Mouse (Mus musculus): ENCODE measurements around the gene H2al1b.
"Not testable (repeated sequence)": the region's sequence is repeated elsewhere in the genome, so short reads cannot be mapped to it uniquely, and the experiment has no call there.

The H2al1b gene

GRCm38 (mm10) chrX:11314858-11315257 lies 12.6 kb downstream of the H2al1b start, which contains the start of gene H2al1f:
Gene H2al1f, plus strand, starts transcription at chrX:11315158.
- TF ChIP-seq GATA4 (IDR thresholded peaks at IDR 0.05; ENCODE audit: insufficient replicate concordance, low read length) = not testable (repeated sequence)

- not testable (repeated sequence) for TF ChIP-seq GATA4 (IDR thresholded peaks at IDR 0.05; ENCODE audit: insufficient replicate concordance, low read length)
Measured at GRCm38 (mm10) chrX:11317956-11318355, 15.7 kb downstream of the H2al1b start, which contains the start of gene H2al1g. Gene H2al1g, plus strand, starts transcription at chrX:11318256.

- TF ChIP-seq GATA4 (IDR thresholded peaks at IDR 0.05; ENCODE audit: insufficient replicate concordance, low read length) = not testable (repeated sequence)
Measured at GRCm38 (mm10) chrX:11321192-11321591, 19.0 kb downstream of the H2al1b start, which contains the start of gene H2al1h. Gene H2al1h, plus strand, starts transcription at chrX:11321492.

GRCm38 (mm10) chrX:11324359-11324758 lies 22.1 kb downstream of the H2al1b start, which contains the start of gene H2al1i:
Gene H2al1i, plus strand, starts transcription at chrX:11324659.
- TF ChIP-seq GATA4 (IDR thresholded peaks at IDR 0.05; ENCODE audit: insufficient replicate concordance, low read length) = not testable (repeated sequence)

- not testable (repeated sequence) for TF ChIP-seq GATA4 (IDR thresholded peaks at IDR 0.05; ENCODE audit: insufficient replicate concordance, low read length)
Measured at GRCm38 (mm10) chrX:11327522-11327921, 25.3 kb downstream of the H2al1b start, which contains the start of gene H2al1j. Gene H2al1j, plus strand, starts transcription at chrX:11327822.

- TF ChIP-seq GATA4 (IDR thresholded peaks at IDR 0.05; ENCODE audit: insufficient replicate concordance, low read length) = no peak
Measured at GRCm38 (mm10) chrX:11345762-11346161, 43.5 kb downstream of the H2al1b start.

- TF ChIP-seq GATA4 (IDR thresholded peaks at IDR 0.05; ENCODE audit: insufficient replicate concordance, low read length) = no peak
Measured at GRCm38 (mm10) chrX:11346756-11347155, 44.5 kb downstream of the H2al1b start.

All from liver, adult (tissue).